Mouse (Mus musculus) lung, postnatal 25 days (tissue): ENCODE data around the gene Rfk.
A peak's percentile ranks its signal among the peaks of the same experiment; 100 is the strongest.

Experiments used
- DNase-seq: peaks from one replicate; pipeline ENCODE4 v3.0.0; 2022; ENCODE audit warnings: low spot score

The Rfk gene

GRCm38 (mm10) chr19:17385022-17385421 lies 8.8 kb upstream of the Rfk start:
- DNase-seq, result no peak

- no peak for DNase-seq
Measured at GRCm38 (mm10) chr19:17385426-17385825, 8.4 kb upstream of the Rfk start.

GRCm38 (mm10) chr19:17386424-17386823 lies 7.4 kb upstream of the Rfk start:
- DNase-seq, result no peak

- DNase-seq, result peak; percentile 36
Measured at GRCm38 (mm10) chr19:17388404-17388803, 5.4 kb upstream of the Rfk start.

DNA sequence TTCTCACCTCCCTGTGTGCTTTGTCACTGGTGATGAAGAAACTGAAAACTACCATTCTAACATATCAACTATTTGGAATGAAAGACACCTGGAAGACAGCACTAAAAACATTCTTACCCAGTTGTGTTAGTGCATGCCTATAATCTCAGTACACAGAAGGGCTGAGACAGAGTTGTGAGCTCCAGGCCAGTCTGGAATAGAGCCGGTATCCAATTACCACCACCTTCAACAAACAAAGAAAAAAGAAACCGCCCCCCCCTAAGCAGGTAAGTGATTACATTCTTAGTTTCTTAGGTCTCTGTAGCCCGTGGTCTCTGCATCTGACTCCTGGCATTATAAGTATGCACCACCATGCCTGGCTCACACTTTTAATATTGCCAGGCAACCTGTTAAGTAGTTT lies 977 bp upstream of the Rfk start:
- DNase-seq, result no peak

DNA sequence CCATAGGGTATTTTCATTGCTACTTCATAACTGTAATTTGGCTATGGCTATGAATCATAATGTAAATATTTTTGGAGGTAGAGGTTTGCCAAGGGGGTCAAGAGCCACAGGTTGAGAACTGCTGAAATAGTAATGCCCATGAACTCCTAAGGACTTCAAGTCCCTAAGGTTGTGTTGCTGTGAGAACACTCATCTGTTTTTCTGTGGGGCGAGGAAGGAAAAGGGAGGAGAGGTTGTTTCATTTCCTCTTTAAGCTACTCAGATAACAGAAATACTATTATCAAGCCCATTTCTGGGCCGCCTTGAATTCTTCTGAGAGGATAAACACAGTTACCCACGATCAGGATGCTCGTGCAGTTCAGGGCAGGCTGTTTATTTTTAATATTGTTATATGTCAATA lies 3.0 kb downstream of the Rfk start:
- DNase-seq, result peak; percentile 45

DNA sequence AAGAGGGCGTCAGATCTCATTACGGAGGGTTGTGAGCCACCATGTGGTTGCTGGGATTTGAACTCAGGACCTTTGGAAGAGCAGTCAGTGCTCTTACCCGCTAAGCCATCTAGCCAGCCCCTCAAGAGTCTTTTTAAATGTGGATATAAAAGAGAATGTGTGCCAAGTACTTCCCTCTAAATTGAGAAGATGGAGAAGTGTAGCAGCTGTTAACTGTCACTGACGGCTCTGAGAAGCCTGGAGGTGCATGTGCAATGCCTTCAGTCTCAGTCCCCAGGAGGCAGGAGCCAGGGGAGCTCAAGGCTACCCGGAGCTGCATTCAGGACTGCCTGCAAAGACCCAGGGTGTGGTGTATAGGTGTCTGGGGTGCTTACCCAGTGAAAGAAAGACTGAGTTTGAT lies 4.1 kb downstream of the Rfk start:
- DNase-seq, result peak; percentile 34

- no peak for DNase-seq
Measured at GRCm38 (mm10) chr19:17399965-17400364, 6.1 kb downstream of the Rfk start.

GRCm38 (mm10) chr19:17400571-17400970 lies 6.7 kb downstream of the Rfk start:
- DNase-seq, result no peak

DNA sequence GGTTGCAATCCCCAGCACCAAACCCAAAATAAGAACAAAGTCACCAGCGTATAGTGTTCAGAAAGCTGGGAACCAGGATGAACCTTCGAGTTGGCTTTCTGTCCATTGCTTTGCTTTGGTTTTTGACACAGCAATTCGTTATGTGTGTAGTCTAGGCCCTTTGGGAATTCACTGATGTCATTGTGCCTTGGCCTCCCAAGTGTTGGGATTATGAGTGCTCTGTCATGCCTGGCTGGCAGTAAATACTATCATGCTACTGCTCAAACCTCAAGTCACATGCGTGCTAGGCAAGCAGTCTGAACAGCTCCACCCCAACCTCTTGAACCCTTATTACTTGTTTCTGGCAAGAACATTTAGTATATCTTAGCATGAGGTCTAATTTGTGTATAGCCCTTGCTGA lies 9.3 kb downstream of the Rfk start:
- DNase-seq, result no peak

DNA sequence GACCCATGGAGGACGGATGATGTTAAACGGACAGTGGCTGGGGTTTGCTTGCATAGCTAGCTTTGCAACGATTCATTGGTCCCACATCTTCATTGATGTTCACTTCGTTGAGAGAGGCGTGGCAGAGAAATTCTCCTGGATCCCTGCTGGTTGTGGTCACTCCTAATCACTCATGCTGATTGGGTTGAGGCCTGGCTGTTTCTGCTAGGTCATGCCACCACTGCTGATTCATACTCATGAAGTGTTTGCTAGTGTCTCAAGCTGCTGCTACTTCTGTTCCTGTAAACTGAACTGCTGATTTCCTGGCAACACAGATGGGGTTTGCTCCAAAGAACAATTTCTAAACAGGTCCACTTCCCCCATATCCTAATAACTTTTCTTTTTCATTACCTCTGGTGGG lies 13.0 kb downstream of the Rfk start:
- no peak for DNase-seq

- DNase-seq, result no peak
Measured at GRCm38 (mm10) chr19:17408591-17408990, 14.7 kb downstream of the Rfk start.

- no peak for DNase-seq
Measured at GRCm38 (mm10) chr19:17409351-17409750, 15.5 kb downstream of the Rfk start.

DNA sequence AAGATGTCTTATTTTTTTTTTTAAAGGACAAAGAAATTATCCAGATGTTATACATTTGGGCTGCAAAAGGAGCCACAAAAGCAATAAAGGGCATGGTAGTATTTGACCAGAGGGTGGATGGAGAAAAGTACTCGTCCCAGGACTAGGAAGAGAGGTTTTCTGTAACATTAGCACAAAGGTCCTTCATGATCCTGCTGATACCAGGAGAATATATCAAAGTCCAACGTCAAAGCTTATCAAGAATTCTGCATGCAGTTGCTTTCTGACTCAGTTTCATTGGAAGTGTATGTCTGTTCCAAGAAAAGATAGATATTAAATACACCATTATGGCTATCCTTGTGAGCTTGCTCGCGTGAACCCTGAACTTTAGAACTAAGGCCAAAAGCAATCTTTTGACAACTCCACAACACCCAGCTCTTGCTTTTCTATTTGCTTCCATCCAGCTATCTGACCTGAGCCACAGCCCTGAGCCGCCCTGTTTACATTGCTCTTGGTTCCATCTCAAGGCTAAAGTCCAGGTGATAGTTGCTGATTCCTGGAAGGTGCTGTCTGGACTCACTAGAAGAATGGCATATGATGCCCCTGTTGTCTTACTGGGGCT lies 16.7 kb downstream of the Rfk start:
- no peak for DNase-seq

DNA sequence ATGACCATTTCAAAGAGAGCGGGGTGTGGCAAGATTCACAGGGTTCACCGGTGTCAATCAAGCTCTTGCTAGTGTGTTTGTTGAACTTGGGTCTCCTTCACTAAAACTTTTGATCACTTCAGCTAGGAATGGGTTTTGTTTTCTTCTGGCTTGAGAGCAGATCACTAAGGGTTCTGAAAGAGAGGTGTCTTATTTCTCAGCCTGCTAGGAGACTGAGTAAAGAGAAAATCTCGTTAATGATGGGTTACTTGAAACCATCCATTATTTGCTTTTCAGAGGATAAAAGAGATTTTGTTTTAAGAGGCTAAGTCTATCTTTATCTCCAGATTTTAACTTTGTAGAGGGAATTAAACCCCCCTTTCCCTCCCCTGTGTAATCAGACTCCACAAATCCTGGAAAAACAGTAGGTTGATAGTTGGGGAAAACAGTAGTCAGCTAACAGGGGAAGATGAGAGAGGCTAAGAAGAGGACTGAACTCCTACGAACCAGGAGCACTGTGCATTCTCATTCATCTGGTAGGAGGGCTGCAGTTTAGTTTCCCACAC lies 19.1 kb downstream of the Rfk start:
- DNase-seq, result no peak

DNA sequence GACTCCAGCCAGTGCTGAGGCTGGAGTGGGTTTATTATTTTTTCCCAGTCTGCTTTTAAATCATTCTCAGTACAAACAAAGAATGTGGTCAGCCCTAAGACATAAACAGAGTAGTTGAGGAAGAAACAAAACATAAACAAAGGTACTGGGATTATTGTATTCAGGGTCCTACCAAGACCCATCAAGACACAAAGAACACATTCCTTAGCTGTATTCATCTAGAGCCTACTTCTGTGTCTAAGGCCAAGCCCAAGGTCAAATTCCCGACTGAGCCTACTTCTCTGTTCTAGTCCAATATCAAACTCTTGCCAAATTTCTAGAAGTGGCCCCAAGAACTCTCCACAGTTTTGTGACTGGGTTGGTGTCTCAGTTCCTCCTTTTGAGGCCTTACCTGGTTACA lies 24.0 kb downstream of the Rfk start:
- no peak for DNase-seq

DNA sequence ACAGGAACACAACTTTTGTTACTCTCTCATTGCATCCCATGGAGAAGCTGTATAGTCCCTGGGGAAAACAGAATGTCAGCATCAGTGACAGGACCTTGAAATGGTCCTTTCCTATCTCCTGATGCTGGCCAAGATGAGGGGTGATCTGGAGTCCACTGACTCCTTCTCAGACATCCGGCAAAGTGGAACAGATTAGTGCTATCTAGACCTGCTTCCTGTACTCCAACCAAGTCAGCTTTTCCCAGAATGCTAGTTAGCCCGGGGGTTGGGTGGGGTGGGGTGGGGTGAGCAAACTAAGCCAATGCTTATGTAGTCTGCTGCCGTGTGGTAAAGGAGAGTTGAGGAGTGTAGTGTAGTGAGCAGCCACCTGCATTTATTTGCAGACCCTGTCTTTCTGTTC lies 29.5 kb downstream of the Rfk start:
- DNase-seq, result no peak

DNA sequence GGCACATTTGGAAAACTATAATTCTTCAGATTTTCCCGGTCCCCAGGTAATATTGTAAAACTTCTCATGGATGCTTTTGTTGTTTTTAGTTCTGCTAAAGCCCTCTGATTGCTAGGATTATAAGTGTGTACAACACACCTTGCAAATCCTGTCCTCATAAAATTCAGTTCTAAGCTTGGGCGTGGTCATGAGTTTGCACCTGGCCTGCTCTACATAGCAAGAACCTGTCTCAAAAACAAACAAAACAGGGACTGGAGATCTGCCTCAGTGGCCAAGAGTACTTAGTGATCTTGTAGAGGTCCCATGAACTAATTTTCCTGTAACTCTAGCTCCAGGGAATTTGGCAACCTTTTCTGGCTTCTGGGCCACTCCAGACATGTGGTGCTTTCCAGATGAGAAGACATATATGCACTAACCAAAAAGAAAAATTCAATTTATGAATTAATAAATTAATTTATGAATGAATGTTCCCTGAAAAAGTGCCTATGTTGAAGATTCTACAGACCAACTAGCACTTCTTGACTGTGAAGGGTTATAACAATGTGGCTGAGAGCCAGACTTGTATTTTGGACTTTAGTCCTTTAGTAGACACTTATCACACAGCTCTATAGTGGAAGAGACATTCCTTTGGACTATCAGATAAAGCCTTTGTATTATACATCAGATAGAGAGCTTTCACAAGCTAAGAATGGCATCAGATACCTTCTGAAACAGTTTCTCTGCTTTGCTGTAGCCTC lies 34.1 kb downstream of the Rfk start:
- no peak for DNase-seq

- DNase-seq, result no peak
Measured at GRCm38 (mm10) chr19:17428561-17428914, 34.7 kb downstream of the Rfk start.

DNA sequence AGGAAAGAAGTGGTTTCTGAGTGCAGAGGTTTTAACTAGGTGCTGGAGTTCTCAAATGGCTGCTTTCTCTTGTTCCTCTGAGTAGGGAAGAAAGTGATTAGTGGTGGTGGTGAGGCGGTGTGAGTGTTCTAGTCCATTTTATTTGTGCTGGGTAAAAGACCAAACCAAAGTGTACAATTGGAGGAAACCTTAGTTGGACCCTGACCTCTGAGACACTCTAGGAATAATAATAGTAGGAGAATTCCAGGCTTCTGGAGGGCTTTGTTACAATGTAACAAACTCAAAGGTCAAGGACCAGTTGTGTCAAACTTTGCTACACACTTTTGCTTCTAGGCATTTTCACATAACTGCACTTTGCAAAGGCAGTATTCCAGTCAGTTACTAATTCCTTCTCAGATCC lies 42.8 kb downstream of the Rfk start:
- no peak for DNase-seq

DNA sequence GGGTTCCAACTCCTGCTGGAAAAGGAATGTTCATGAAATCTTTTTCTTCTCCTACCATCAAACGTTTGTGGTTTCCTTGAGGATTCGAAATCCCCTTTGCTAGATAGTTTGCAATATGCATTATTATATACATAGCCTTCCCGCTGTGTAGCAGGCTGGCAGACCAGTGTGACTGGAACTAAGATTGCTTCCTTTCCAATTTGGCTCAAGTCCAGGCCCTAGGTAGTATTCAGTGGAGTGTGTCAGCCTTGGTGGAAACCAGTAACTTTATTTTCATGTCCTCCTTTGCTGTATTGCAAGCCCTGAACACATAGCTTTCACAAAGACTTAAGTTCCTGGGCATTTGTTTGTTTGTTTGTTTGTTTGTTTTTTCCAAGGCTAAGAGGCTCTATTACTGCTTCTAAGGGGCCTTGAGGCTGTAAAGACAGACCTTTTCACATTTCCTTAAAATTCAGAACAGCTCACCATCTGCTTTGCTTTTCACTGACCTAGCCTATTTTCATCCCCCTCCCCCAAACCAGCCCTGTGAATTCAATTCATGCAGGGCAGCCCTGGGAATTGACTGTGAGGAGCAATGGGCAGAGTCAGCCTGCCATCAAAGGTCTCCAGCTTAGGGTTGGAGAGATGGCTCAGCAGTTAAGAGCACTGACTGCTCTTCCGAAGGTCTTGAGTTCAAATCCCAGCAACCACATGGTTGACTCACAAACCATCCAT lies 45.8 kb downstream of the Rfk start:
- no peak for DNase-seq

- no peak for DNase-seq
Measured at GRCm38 (mm10) chr19:17443581-17443980, 49.7 kb downstream of the Rfk start.
